In genomic region chr9:41264485-41264884, GRCm38 (mm10) we compare ENCODE assay signal across 13 mouse cellular contexts.
A peak's percentile ranks its signal among the peaks of the same experiment; 100 is the strongest.
DNase-seq lines count a peak whose midpoint lies in the region; ATAC-seq and TF ChIP-seq lines count a peak whose summit lies in the region.
"Had no signal": no experiment of that assay in that cellular context is flagged by ENCODE, and none has a peak within 500 bp of the region (broad histone marks: within the 10 kb centered on the region; RNA-seq: fewer than 3 reads in every experiment).

No protein-coding gene starts in this region.

- H3K27me3 ChIP-seq in kidney, adult 2 months (replicated peaks; ENCODE audit: control insufficient read depth, insufficient read depth, low read length), result no peaks in the 10 kb centered on the region
- no peaks in the 10 kb centered on the region for H3K27me3 ChIP-seq in kidney, embryonic 14.5 days (ENCODE audit: control insufficient read depth, insufficient read depth, low read length)
- H3K27me3 ChIP-seq in hindbrain, embryonic 15.5 days, result no peaks in the 10 kb centered on the region
- H3K27me3 ChIP-seq: lung, embryonic 15.5 days had no signal

- no peak for ATAC-seq in kidney, embryonic 14.5 days (ENCODE audit: low FRiP score, low TSS enrichment)
- ATAC-seq in hindbrain, embryonic 15.5 days (ENCODE audit: low FRiP score, low read depth), result peak; percentile 38; the same call in 1 of the 2 replicates

- H3K27ac ChIP-seq in kidney, adult 2 months (ENCODE audit: insufficient read depth, low read depth, low read length), result no peak overlapping the region
- no peak overlapping the region for H3K27ac ChIP-seq in kidney, embryonic 14.5 days (ENCODE audit: low read depth, low read length)
- peak overlapping the region; percentile 56 for H3K27ac ChIP-seq in hindbrain, embryonic 15.5 days (replicated peaks)
- H3K27ac ChIP-seq in left cerebral cortex, adult 2 months, result no peak overlapping the region
- H3K27ac ChIP-seq: lung, embryonic 15.5 days had no signal

- 30% methylated on average over 6 of the region's 6 CpGs for WGBS in kidney, adult 2 months
- WGBS in kidney, embryonic 14.5 days, result 26% methylated on average over 6 of the region's 6 CpGs
- WGBS in hindbrain, embryonic 15.5 days, result 33% methylated on average over 6 of the region's 6 CpGs

- H3K9me3 ChIP-seq in kidney, embryonic 14.5 days (ENCODE audit: control insufficient read depth, low read length), result no peaks in the 10 kb centered on the region
- H3K9me3 ChIP-seq in hindbrain, embryonic 15.5 days, result no peaks in the 10 kb centered on the region
- H3K9me3 ChIP-seq: lung, embryonic 15.5 days had no signal

- no peak overlapping the region for H3K4me2 ChIP-seq in kidney, embryonic 14.5 days (replicated peaks; ENCODE audit: low read depth, low read length)
- H3K4me2 ChIP-seq in hindbrain, embryonic 15.5 days, result no peak overlapping the region
- H3K4me2 ChIP-seq: lung, embryonic 15.5 days had no signal

- intact Hi-C loops in left cerebral cortex, adult 2 months (cut with DNase I), result no loop called here

- no peaks in the 10 kb centered on the region for H3K4me1 ChIP-seq in kidney, adult 2 months (ENCODE audit: control insufficient read depth, insufficient read depth, low read length)
- no peaks in the 10 kb centered on the region for H3K4me1 ChIP-seq in kidney, embryonic 14.5 days (ENCODE audit: control insufficient read depth, insufficient read depth, low read length)
- H3K4me1 ChIP-seq in hindbrain, embryonic 15.5 days (replicated peaks), result peaks cover 10% of the 10 kb centered on the region; the same call in 1 of the 2 replicates
- H3K4me1 ChIP-seq: lung, embryonic 15.5 days had no signal

- no peak for TF ChIP-seq POLR2A in kidney, adult 2 months (IDR thresholded peaks at IDR 0.05; ENCODE audit: low read depth, low read length)
- TF ChIP-seq POLR2A in brain, embryonic 14.5 days (IDR thresholded peaks at IDR 0.05; ENCODE audit: borderline replicate concordance, extremely low read depth, insufficient read depth, insufficient read length, poor library complexity, severe bottlenecking), result no peak

- H3K9ac ChIP-seq in kidney, embryonic 14.5 days (ENCODE audit: low read depth, low read length), result no peak overlapping the region
- no peak overlapping the region for H3K9ac ChIP-seq in hindbrain, embryonic 15.5 days
- H3K9ac ChIP-seq: lung, embryonic 15.5 days had no signal

- no peak overlapping the region for H3K4me3 ChIP-seq in kidney, adult 2 months (ENCODE audit: insufficient read depth, low read depth, low read length)
- H3K4me3 ChIP-seq in kidney, embryonic 14.5 days (ENCODE audit: low read length), result no peak overlapping the region
- H3K4me3 ChIP-seq in hindbrain, embryonic 15.5 days, result no peak overlapping the region
- no peak overlapping the region for H3K4me3 ChIP-seq in left cerebral cortex, adult 2 months
- H3K4me3 ChIP-seq: lung, embryonic 15.5 days had no signal

- no peaks in the 10 kb centered on the region for H3K36me3 ChIP-seq in kidney, adult 2 months (ENCODE audit: control insufficient read depth, insufficient read depth, low read length)
- no peaks in the 10 kb centered on the region for H3K36me3 ChIP-seq in kidney, embryonic 14.5 days (ENCODE audit: control insufficient read depth, insufficient read depth, low read length)
- no peaks in the 10 kb centered on the region for H3K36me3 ChIP-seq in hindbrain, embryonic 15.5 days
- H3K36me3 ChIP-seq: lung, embryonic 15.5 days had no signal

- peak; percentile 2 for DNase-seq in kidney, adult 2 months
- peak; percentile 68 for DNase-seq in brain, embryonic 14.5 days (ENCODE audit: low read depth)
- DNase-seq in cerebellum, adult 9-10 months, result peak; percentile 72
- DNase-seq in lung, postnatal 14 days, result no peak
- DNase-seq in left cerebral cortex, adult 2 months (ENCODE audit: extremely low spot score in 1 of 2, low spot score in 2 of 2), result no peak
- no peak for DNase-seq in heart, adult 9 months (ENCODE audit: low spot score in 2 of 2)
- DNase-seq: adrenal gland, postnatal 25 days; heart, postnatal 14 days; kidney, adult 9 months; liver had no signal

- no peak for TF ChIP-seq CTCF in kidney, adult 2 months (conservative IDR thresholded peaks at IDR 0.05; ENCODE audit: insufficient read depth, insufficient read length, low read depth, low read length)
- no peak for TF ChIP-seq CTCF in brain, embryonic 14.5 days (IDR thresholded peaks at IDR 0.05; ENCODE audit: borderline replicate concordance, extremely low read depth, insufficient read depth, insufficient read length)
- TF ChIP-seq CTCF in left cerebral cortex, adult 2 months (IDR thresholded peaks at IDR 0.05), result no peak

Comparison
In these comparisons a context has a peak if more than half of its experiments do, and no peak if none do; other contexts are left out.
1. DNase-seq: peak in kidney, adult 2 months (single experiment), brain, embryonic 14.5 days (single experiment) and cerebellum, adult 9-10 months (single experiment); none in lung, postnatal 14 days (single experiment), left cerebral cortex, adult 2 months (0 of 2) and heart, adult 9 months (0 of 2).